Mouse (Mus musculus) adrenal gland, postnatal 14 days (tissue): ENCODE data around the gene Dpep3. TPM values are rescaled to one million over a fixed set of nuclear protein-coding genes. Genes with fewer than 3 reads are reported as not detected.
"Not testable (repeated sequence)": the region's sequence is repeated elsewhere in the genome, so short reads cannot be mapped to it uniquely, and the experiment has no call there.

Experiments used
- DNase-seq: peaks from one replicate; pipeline ENCODE4 v3.0.0; 2021; ENCODE audit warnings: mixed read lengths
- long read RNA-seq, 2 experiments: library from polyadenylated mRNA; stranded (forward); transcript quantifications; one replicate each; pipeline ENCODE4 v2.0.0; 2021
- total RNA-seq: library from RNA; stranded (reverse); gene quantifications from 2 replicates; pipeline ENCODE4 v1.2.3, GENCODE M21; 2021

The Dpep3 gene
- total RNA-seq: not detected in 2 replicates
- long read RNA-seq, experiment 1: 0 reads
- long read RNA-seq, experiment 2: 0 reads

- DNase-seq: no peak
Observed at GRCm38 (mm10) chr8:105979325-105979724, at the start of gene Dpep3. Gene Dpep3 (minus strand): TSS chr8:105979429.

GRCm38 (mm10) chr8:106022483-106022882, 43.3 kb upstream of the Dpep3 start:
- peak; percentile 86 for DNase-seq

- DNase-seq: no peak
Observed at GRCm38 (mm10) chr8:106018039-106018438, 38.8 kb upstream of the Dpep3 start.

- no peak for DNase-seq
Observed at GRCm38 (mm10) chr8:106017130-106017529, 37.9 kb upstream of the Dpep3 start.

- no peak for DNase-seq
Observed at GRCm38 (mm10) chr8:106016284-106016683, 37.1 kb upstream of the Dpep3 start.

- not testable (repeated sequence) for DNase-seq
Observed at GRCm38 (mm10) chr8:106012203-106012602, 33.0 kb upstream of the Dpep3 start.

- no peak for DNase-seq
Observed at GRCm38 (mm10) chr8:106011643-106011986, 32.4 kb upstream of the Dpep3 start, which contains the start of gene Ddx28. Gene Ddx28 (minus strand): TSS chr8:106011882.

- peak; percentile 96 for DNase-seq
Observed at GRCm38 (mm10) chr8:106010748-106011642, 31.8 kb upstream of the Dpep3 start.

GRCm38 (mm10) chr8:106007891-106008290, 28.7 kb upstream of the Dpep3 start:
- not testable (repeated sequence) for DNase-seq

- DNase-seq: no peak
Observed at GRCm38 (mm10) chr8:106007135-106007534, 27.9 kb upstream of the Dpep3 start.

GRCm38 (mm10) chr8:106006413-106006812, 27.2 kb upstream of the Dpep3 start:
- DNase-seq: no peak

- no peak for DNase-seq
Observed at GRCm38 (mm10) chr8:106005875-106006274, 26.6 kb upstream of the Dpep3 start, which contains the start of gene Dpep2nb. Gene Dpep2nb (minus strand): TSS chr8:106005975.

- no peak for DNase-seq
Observed at GRCm38 (mm10) chr8:106004538-106005207, 25.4 kb upstream of the Dpep3 start.

- no peak for DNase-seq
Observed at GRCm38 (mm10) chr8:106001908-106002307, 22.7 kb upstream of the Dpep3 start.

- DNase-seq: peak; percentile 56
Observed at GRCm38 (mm10) chr8:105998971-105999370, 19.7 kb upstream of the Dpep3 start.

GRCm38 (mm10) chr8:105996359-105996758, 17.1 kb upstream of the Dpep3 start:
- no peak for DNase-seq

- no peak for DNase-seq
Observed at GRCm38 (mm10) chr8:105993226-105993625, 14.0 kb upstream of the Dpep3 start.

- peak; percentile 57 for DNase-seq
Observed at GRCm38 (mm10) chr8:105992499-105992898, 13.3 kb upstream of the Dpep3 start.

- DNase-seq: no peak
Observed at GRCm38 (mm10) chr8:105991546-105991945, 12.3 kb upstream of the Dpep3 start.

- DNase-seq: peak; percentile 93
Observed at GRCm38 (mm10) chr8:105990856-105991387, 11.7 kb upstream of the Dpep3 start, which contains the start of gene Dus2. Gene Dus2 (plus strand): TSS chr8:105991337.

GRCm38 (mm10) chr8:105988546-105988945, 9.3 kb upstream of the Dpep3 start:
- DNase-seq: no peak

- DNase-seq: not testable (repeated sequence)
Observed at GRCm38 (mm10) chr8:105983406-105983805, 4.2 kb upstream of the Dpep3 start.

GRCm38 (mm10) chr8:105981146-105981545, 1.9 kb upstream of the Dpep3 start:
- DNase-seq: no peak
